Mouse (Mus musculus): ENCODE measurements around the gene Lbh.
A peak's percentile ranks its signal among the peaks of the same experiment; 100 is the strongest.

Lbh gene

GRCm38 (mm10) chr17:72918053-72918452 is at the start of gene Lbh:
Gene Lbh (plus strand): TSS chr17:72918305.
- peak; percentile 96 to 97 for DNase-seq (ENCODE audit: low spot score in 2 of 2)

- DNase-seq (ENCODE audit: low spot score in 2 of 2) = peak in 1 of 2 experiments; percentile 15
These were observed 39.1 kb upstream of the Lbh start for GRCm38 (mm10) chr17:72878979-72879378.

- DNase-seq (ENCODE audit: low spot score in 2 of 2) = no peak
These were observed 37.9 kb upstream of the Lbh start for GRCm38 (mm10) chr17:72880156-72880555.

- DNase-seq (ENCODE audit: low spot score in 2 of 2) = peak in 1 of 2 experiments; percentile 9
These were observed 37.1 kb upstream of the Lbh start for GRCm38 (mm10) chr17:72881051-72881450.

GRCm38 (mm10) chr17:72881804-72882203 is 36.3 kb upstream of the Lbh start:
- peak in 1 of 2 experiments; percentile 1 for DNase-seq (ENCODE audit: low spot score in 2 of 2)

GRCm38 (mm10) chr17:72889556-72890397 is 28.3 kb upstream of the Lbh start:
- peak; percentile 89 to 91 for DNase-seq (ENCODE audit: low spot score in 2 of 2)

- no peak for DNase-seq (ENCODE audit: low spot score in 2 of 2)
These were observed 27.7 kb upstream of the Lbh start for GRCm38 (mm10) chr17:72890398-72890898.

- DNase-seq (ENCODE audit: low spot score in 2 of 2) = no peak
These were observed 26.5 kb upstream of the Lbh start for GRCm38 (mm10) chr17:72891556-72891955.

- DNase-seq (ENCODE audit: low spot score in 2 of 2) = peak in 1 of 2 experiments; percentile 14
These were observed 22.6 kb upstream of the Lbh start for GRCm38 (mm10) chr17:72895506-72895905.

GRCm38 (mm10) chr17:72897076-72897475 is 21.0 kb upstream of the Lbh start:
- no peak for DNase-seq (ENCODE audit: low spot score in 2 of 2)

- no peak for DNase-seq (ENCODE audit: low spot score in 2 of 2)
These were observed 20.1 kb upstream of the Lbh start for GRCm38 (mm10) chr17:72897961-72898360.

- peak in 1 of 2 experiments; percentile 9 for DNase-seq (ENCODE audit: low spot score in 2 of 2)
These were observed 19.3 kb upstream of the Lbh start for GRCm38 (mm10) chr17:72898775-72899174.

GRCm38 (mm10) chr17:72901021-72901420 is 17.1 kb upstream of the Lbh start:
- DNase-seq (ENCODE audit: low spot score in 2 of 2) = no peak

GRCm38 (mm10) chr17:72901705-72902104 is 16.4 kb upstream of the Lbh start:
- DNase-seq (ENCODE audit: low spot score in 2 of 2) = no peak

- peak in 1 of 2 experiments; percentile 9 for DNase-seq (ENCODE audit: low spot score in 2 of 2)
These were observed 14.8 kb upstream of the Lbh start for GRCm38 (mm10) chr17:72903321-72903720.

- DNase-seq (ENCODE audit: low spot score in 2 of 2) = peak in 1 of 2 experiments; percentile 36
These were observed 14.1 kb upstream of the Lbh start for GRCm38 (mm10) chr17:72903921-72904421.

GRCm38 (mm10) chr17:72904873-72905272 is 13.2 kb upstream of the Lbh start:
- no peak for DNase-seq (ENCODE audit: low spot score in 2 of 2)

GRCm38 (mm10) chr17:72906231-72906896 is 11.7 kb upstream of the Lbh start:
- DNase-seq (ENCODE audit: low spot score in 2 of 2) = peak in 1 of 2 experiments; percentile 9

GRCm38 (mm10) chr17:72907211-72907610 is 10.9 kb upstream of the Lbh start:
- peak in 1 of 2 experiments; percentile 15 for DNase-seq (ENCODE audit: low spot score in 2 of 2)

GRCm38 (mm10) chr17:72907777-72908176 is 10.3 kb upstream of the Lbh start:
- DNase-seq (ENCODE audit: low spot score in 2 of 2) = peak in 1 of 2 experiments; percentile 6

- DNase-seq (ENCODE audit: low spot score in 2 of 2) = peak in 1 of 2 experiments; percentile 12
These were observed 9.5 kb upstream of the Lbh start for GRCm38 (mm10) chr17:72908561-72908960.

Measured in right cerebral cortex, postnatal 10 days (tissue).